Mouse (Mus musculus): ENCODE data around the gene Mocs3.

- no peak for TF ChIP-seq POLR2A (IDR thresholded peaks at IDR 0.05; ENCODE audit: insufficient read length, low read depth)
- TF ChIP-seq POLR2AphosphoS2 (IDR thresholded peaks at IDR 0.05; ENCODE audit: insufficient read length, low read depth), result no peak
- no peak for TF ChIP-seq MYOG (IDR thresholded peaks at IDR 0.05; ENCODE audit: control insufficient read depth in 1 of 3, insufficient read depth in 1 of 3, insufficient read length in 2 of 3, low read depth in 2 of 3)
- no peak for TF ChIP-seq REST (IDR thresholded peaks at IDR 0.05; ENCODE audit: insufficient read depth, insufficient read length)
- TF ChIP-seq MYOD1 (IDR thresholded peaks at IDR 0.05; ENCODE audit: control insufficient read depth in 1 of 3, insufficient read length in 2 of 3, low read depth in 2 of 3), result no peak
- TF ChIP-seq CEBPB (IDR thresholded peaks at IDR 0.05; ENCODE audit: insufficient read depth, poor library complexity, severe bottlenecking), result no peak
- no peak for TF ChIP-seq E2F4 (IDR thresholded peaks at IDR 0.05; ENCODE audit: insufficient read depth)
- no peak for TF ChIP-seq USF1 (IDR thresholded peaks at IDR 0.05; ENCODE audit: low read depth)
- no peak for TF ChIP-seq SRF (IDR thresholded peaks at IDR 0.05; ENCODE audit: control insufficient read depth, insufficient read length, low read depth)
- TF ChIP-seq TCF3 (IDR thresholded peaks at IDR 0.05; ENCODE audit: insufficient read length, low read depth), result no peak
Measured at GRCm38 (mm10) chr2:168205681-168206631, 24.5 kb upstream of the Mocs3 start.

Data from myocyte (in vitro differentiated cells).